Mouse (Mus musculus) CD4-positive helper T cell, adult 2 months (primary cell): ENCODE results near the gene Gm21738.
"Not testable (repeated sequence)": the region's sequence is repeated elsewhere in the genome, so short reads cannot be mapped to it uniquely, and the experiment has no call there.

ENCODE experiments used
- DNase-seq: peaks from one replicate; pipeline ENCODE4 v3.0.0-alpha.2; 2012; ENCODE audit warnings: low read depth, missing footprints, low spot score

Gene Gm21738

DNA sequence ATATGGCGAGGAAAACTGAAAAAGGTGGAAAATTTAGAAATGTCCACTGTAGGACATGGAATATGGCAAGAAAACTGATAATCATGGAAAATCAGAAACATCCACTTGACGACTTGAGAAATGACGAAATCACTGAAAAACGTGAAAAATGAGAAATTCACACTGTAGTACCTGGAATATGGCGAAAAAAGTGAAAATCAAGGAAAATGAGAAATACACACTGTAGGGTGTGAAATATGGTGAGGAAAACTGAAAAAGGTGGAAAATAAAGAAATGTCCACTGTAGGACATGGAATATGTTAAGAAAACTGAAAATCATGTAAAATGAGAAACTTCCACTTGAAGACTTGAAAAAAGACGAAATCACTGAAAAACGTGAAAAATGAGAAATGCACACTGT lies at the start of gene Gm21738:
Gene Gm21738 (minus strand): TSS at position 101 of the 400 bp plus-strand sequence.
- not testable (repeated sequence) for DNase-seq

GRCm38 (mm10) chr14:19383741-19384140 lies 35.0 kb downstream of the Gm21738 start:
- not testable (repeated sequence) for DNase-seq
